ENCODE assay signal across 8 mouse cellular contexts in genomic region chr11:68973250-68974058, GRCm38 (mm10). TPM values are rescaled to one million over a fixed set of nuclear protein-coding genes. Genes with fewer than 3 reads are reported as not detected.
DNase-seq lines count a peak whose midpoint lies in the region; ATAC-seq lines count a peak whose summit lies in the region.
"Not testable (repeated sequence)": the region's sequence is repeated elsewhere in the genome, so short reads cannot be mapped to it uniquely, and the experiment has no call there.

No protein-coding gene starts in this region.

- peak; percentile 66 for DNase-seq in T-cell, adult 2 months (ENCODE audit: low spot score)
- DNase-seq in cerebellum, postnatal 25 days = peak; percentile 86 to 93
- peak; percentile 69 to 80 for DNase-seq in frontal cortex, postnatal 36 days (ENCODE audit: low spot score in 2 of 2)
- peak; percentile 68 for DNase-seq in left cerebral cortex, adult 11 months (ENCODE audit: low spot score)
- DNase-seq in lung, postnatal 36 days = peak; percentile 93
- peak; percentile 88 for DNase-seq in retina, embryonic 14.5 days (ENCODE audit: low spot score)
- peak; percentile 87 for DNase-seq in thymus, postnatal 4 days

- H3K27me3 ChIP-seq in hindbrain, embryonic 15.5 days = not testable (repeated sequence)

- H3K4me3 ChIP-seq in hindbrain, embryonic 15.5 days = peak overlapping the region; percentile 45

- WGBS in hindbrain, embryonic 15.5 days = under 1% methylated on average over 38 of the region's 38 CpGs

- H3K4me1 ChIP-seq in hindbrain, embryonic 15.5 days (replicated peaks) = peaks cover 11% of the 10 kb centered on the region

- H3K4me2 ChIP-seq in hindbrain, embryonic 15.5 days = peak overlapping the region; percentile 80

- H3K9ac ChIP-seq in hindbrain, embryonic 15.5 days = peak overlapping the region; percentile 30; the same call in 1 of the 2 replicates

- ATAC-seq in hindbrain, embryonic 15.5 days (ENCODE audit: low FRiP score, low read depth) = peak; percentile 88

- not testable (repeated sequence) for H3K36me3 ChIP-seq in hindbrain, embryonic 15.5 days

- not testable (repeated sequence) for H3K9me3 ChIP-seq in hindbrain, embryonic 15.5 days

- not testable (repeated sequence) for H3K27ac ChIP-seq in hindbrain, embryonic 15.5 days (replicated peaks)

RNA-seq across cellular contexts. Expression of gene Rangrf, which starts 1.5 kb away (rescaled TPM):
- 29.8 and 34.3 TPM in 2 replicates for polyA plus RNA-seq in hindbrain, embryonic 15.5 days (2015; fragmentation: Nextera tagmentation; extraction: Ambion mirVana)

RNA-seq across cellular contexts. Expression of gene Slc25a35, which starts 5.5 kb away (rescaled TPM):
- polyA plus RNA-seq in hindbrain, embryonic 15.5 days (2015; fragmentation: Nextera tagmentation; extraction: Ambion mirVana) = 1.7 and 2.1 TPM in 2 replicates

RNA-seq across cellular contexts. Expression of gene Arhgef15, which starts 16.2 kb away (rescaled TPM):
- 21.8 and 25.3 TPM in 2 replicates for polyA plus RNA-seq in hindbrain, embryonic 15.5 days (2015; fragmentation: Nextera tagmentation; extraction: Ambion mirVana)

RNA-seq across cellular contexts. Expression of gene Pfas, which starts 34.8 kb away (rescaled TPM):
- polyA plus RNA-seq in hindbrain, embryonic 15.5 days (2015; fragmentation: Nextera tagmentation; extraction: Ambion mirVana) = 17.6 and 19.0 TPM in 2 replicates

RNA-seq across cellular contexts. Expression of gene Ctc1, which starts 42.3 kb away (rescaled TPM):
- 56.4 and 71.2 TPM in 2 replicates for polyA plus RNA-seq in hindbrain, embryonic 15.5 days (2015; fragmentation: Nextera tagmentation; extraction: Ambion mirVana)
